Mouse (Mus musculus) intestine, embryonic 16.5 days (tissue): ENCODE data around the gene Rpia. TPM values are rescaled to one million over a fixed set of nuclear protein-coding genes. Genes with fewer than 3 reads are reported as not detected.

Experiments
- ATAC-seq: fragments of 200-750 bp; cut with Nextera tagmentation; 2 replicates; pipeline ENCODE4 v1.8.0; 2017; ENCODE audit warnings: moderate TSS enrichment, moderate library complexity
- H3K27ac ChIP-seq: fragments of 300-500 bp; sonication (generic); 2 replicates; pipeline ENCODE4 v1.5.1; 2014; ENCODE audit warnings: mild to moderate bottlenecking, low read length
- H3K27me3 ChIP-seq: fragments of 300-500 bp; sonication (generic); replicated peaks from 2 replicates; pipeline ENCODE4 v1.6.1; 2014; ENCODE audit warnings: low read length, control low read depth, mixed read lengths; ENCODE audit not compliant: control insufficient read depth, insufficient read depth
- H3K36me3 ChIP-seq: fragments of 300-500 bp; sonication (generic); 2 replicates; pipeline ENCODE4 v1.6.1; 2014; ENCODE audit warnings: low read length, control low read depth; ENCODE audit not compliant: control insufficient read depth, insufficient read depth
- H3K4me1 ChIP-seq: fragments of 300-500 bp; sonication (generic); 2 replicates; pipeline ENCODE4 v1.6.1; 2014; ENCODE audit warnings: low read length, control low read depth, mixed read lengths; ENCODE audit not compliant: control insufficient read depth, insufficient read depth
- H3K4me2 ChIP-seq: fragments of 300-500 bp; sonication (generic); 2 replicates; pipeline ENCODE4 v1.6.1; 2014; ENCODE audit warnings: low read depth, low read length, control low read depth
- H3K4me3 ChIP-seq: fragments of 300-500 bp; sonication (generic); 2 replicates; pipeline ENCODE4 v1.5.1; 2014; ENCODE audit warnings: mild to moderate bottlenecking, low read length
- H3K9ac ChIP-seq: fragments of 300-500 bp; sonication (generic); 2 replicates; pipeline ENCODE4 v1.6.1; 2014; ENCODE audit warnings: low read depth, low read length
- H3K9me3 ChIP-seq: fragments of 300-500 bp; sonication (generic); 2 replicates; pipeline ENCODE4 v1.6.1; 2016; ENCODE audit warnings: low read length, control low read depth; ENCODE audit not compliant: control insufficient read depth
- WGBS: fragments of 180-500 bp; shearing (Covaris S2); extraction: QIAGEN DNeasy Blood & Tissue Kit; methylation state at CpG from one replicate; pipeline ENCODE4 v1.1.7; 2014; 5-methylcytosine and 5-hydroxymethylcytosine counted together
- polyA plus RNA-seq: library from polyadenylated mRNA; unstranded; fragments of >200 nt; fragmentation: Nextera tagmentation; extraction: Ambion mirVana; gene quantifications from 2 replicates; pipeline ENCODE4 v1.2.1, GENCODE M21; 2015

The Rpia gene
- polyA plus RNA-seq, 1 experiment from 2014 or later: 4.1 TPM

- no peak overlapping the region for H3K27ac ChIP-seq
- H3K4me3 ChIP-seq: no peak overlapping the region
- H3K9me3 ChIP-seq: no peaks in the 10 kb centered on the region
- H3K4me2 ChIP-seq: no peak overlapping the region
- 85% methylated on average over 5 of the region's 5 CpGs for WGBS
- H3K9ac ChIP-seq: no peak overlapping the region
- H3K27me3 ChIP-seq: no peaks in the 10 kb centered on the region
- ATAC-seq: no peak
- peaks cover 4% of the 10 kb centered on the region for H3K36me3 ChIP-seq
- no peaks in the 10 kb centered on the region for H3K4me1 ChIP-seq
Observed at GRCm38 (mm10) chr6:70764551-70764950, 27.5 kb downstream of the Rpia start.

DNA sequence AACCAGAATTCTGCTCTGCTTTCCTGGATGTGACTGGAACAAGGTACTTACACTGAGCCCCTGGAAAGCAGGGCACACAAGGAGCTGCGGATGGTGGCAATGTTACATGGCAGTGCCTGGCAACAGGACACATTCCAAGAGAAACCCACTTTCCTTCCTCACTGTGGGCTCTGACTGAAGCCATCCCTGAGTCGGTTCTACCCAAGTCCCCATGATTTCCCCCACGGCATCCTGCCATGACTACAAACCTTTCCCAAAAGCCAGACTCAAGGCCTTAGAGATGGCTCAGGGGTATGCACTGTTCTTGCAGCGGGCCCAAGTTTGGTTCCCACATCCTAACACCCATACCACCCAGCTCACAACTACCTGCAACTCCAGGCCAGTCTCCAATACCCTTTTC is 28.2 kb downstream of the Rpia start:
- Histone ChIP-seq H3K9me3 (no peaks in the 10 kb centered on the region), H3K36me3 (peaks cover 4% of the 10 kb centered on the region), H3K9ac (no peak overlapping the region), H3K4me3 (no peak overlapping the region), H3K4me1 (no peaks in the 10 kb centered on the region), H3K4me2 (no peak overlapping the region), H3K27ac (no peak overlapping the region), H3K27me3 (no peaks in the 10 kb centered on the region)
- WGBS: 91% methylated on average over 4 of the region's 4 CpGs
- no peak for ATAC-seq

- no peak overlapping the region for H3K27ac ChIP-seq
- peaks cover 4% of the 10 kb centered on the region for H3K36me3 ChIP-seq
- H3K9me3 ChIP-seq: no peaks in the 10 kb centered on the region
- H3K4me3 ChIP-seq: no peak overlapping the region
- ATAC-seq: no peak
- H3K27me3 ChIP-seq: no peaks in the 10 kb centered on the region
- 78% methylated on average over 6 of the region's 6 CpGs for WGBS
- H3K4me2 ChIP-seq: no peak overlapping the region
- H3K9ac ChIP-seq: no peak overlapping the region
- no peaks in the 10 kb centered on the region for H3K4me1 ChIP-seq
Observed at GRCm38 (mm10) chr6:70762659-70763058, 29.4 kb downstream of the Rpia start.

DNA sequence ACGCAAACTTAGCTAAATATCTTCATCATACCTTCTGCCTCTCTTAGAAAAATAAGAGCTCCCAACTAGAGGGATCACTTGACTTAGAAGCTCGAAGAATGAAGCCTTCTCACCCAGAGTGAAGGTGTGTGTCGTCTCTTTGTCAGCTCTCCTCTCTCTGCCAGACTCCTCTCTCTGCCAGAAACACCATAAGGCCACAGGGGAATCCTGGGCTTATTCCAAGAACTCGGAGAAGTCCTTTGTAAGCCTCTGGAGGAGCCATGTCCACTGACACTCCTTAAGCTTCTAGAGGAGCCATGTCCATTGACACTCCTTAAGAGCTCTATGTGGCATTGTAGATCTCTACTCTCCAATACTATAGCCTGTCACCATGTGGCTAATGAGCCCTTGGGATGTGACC is 31.1 kb downstream of the Rpia start:
- 81% methylated on average over 4 of the region's 4 CpGs for WGBS
- Histone ChIP-seq H3K4me1 (no peaks in the 10 kb centered on the region), H3K9ac (no peak overlapping the region), H3K4me2 (no peak overlapping the region), H3K9me3 (no peaks in the 10 kb centered on the region), H3K27me3 (no peaks in the 10 kb centered on the region), H3K36me3 (peaks cover 4% of the 10 kb centered on the region; the same call in 1 of the 2 replicates), H3K4me3 (no peak overlapping the region), H3K27ac (no peak overlapping the region)
- ATAC-seq: no peak

DNA sequence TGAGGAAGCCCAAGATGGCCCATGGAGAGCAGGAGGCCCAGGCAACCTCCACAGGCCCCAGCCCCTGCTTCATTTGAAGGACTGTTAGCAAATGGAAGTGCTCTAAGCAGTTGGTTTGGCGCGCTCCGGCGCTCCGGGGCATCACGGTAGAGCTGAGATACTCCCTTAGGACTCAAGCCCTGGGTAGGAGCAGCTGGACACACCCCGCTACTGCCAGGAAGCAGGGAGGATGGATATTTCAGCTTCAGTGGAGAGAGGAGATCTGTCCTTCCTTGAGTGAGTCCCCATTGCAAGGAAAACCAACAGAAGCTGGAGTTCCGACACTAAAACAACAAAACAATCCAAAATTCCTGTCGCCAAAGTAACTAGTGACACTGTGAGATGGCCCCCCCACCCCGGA is 37.2 kb downstream of the Rpia start:
- Histone ChIP-seq H3K4me1 (no peaks in the 10 kb centered on the region), H3K9ac (no peak overlapping the region), H3K9me3 (no peaks in the 10 kb centered on the region), H3K27me3 (no peaks in the 10 kb centered on the region), H3K4me2 (no peak overlapping the region), H3K4me3 (no peak overlapping the region), H3K36me3 (no peaks in the 10 kb centered on the region), H3K27ac (no peak overlapping the region)
- ATAC-seq: no peak
- 94% methylated on average over 10 of the region's 10 CpGs for WGBS

- Histone ChIP-seq H3K27ac (no peak overlapping the region), H3K27me3 (no peaks in the 10 kb centered on the region), H3K4me2 (no peak overlapping the region), H3K4me1 (no peaks in the 10 kb centered on the region), H3K36me3 (no peaks in the 10 kb centered on the region), H3K9ac (no peak overlapping the region), H3K9me3 (no peaks in the 10 kb centered on the region), H3K4me3 (no peak overlapping the region)
- no peak for ATAC-seq
- 59% methylated on average over 8 of the region's 8 CpGs for WGBS
Observed at GRCm38 (mm10) chr6:70752351-70752750, 39.7 kb downstream of the Rpia start.

DNA sequence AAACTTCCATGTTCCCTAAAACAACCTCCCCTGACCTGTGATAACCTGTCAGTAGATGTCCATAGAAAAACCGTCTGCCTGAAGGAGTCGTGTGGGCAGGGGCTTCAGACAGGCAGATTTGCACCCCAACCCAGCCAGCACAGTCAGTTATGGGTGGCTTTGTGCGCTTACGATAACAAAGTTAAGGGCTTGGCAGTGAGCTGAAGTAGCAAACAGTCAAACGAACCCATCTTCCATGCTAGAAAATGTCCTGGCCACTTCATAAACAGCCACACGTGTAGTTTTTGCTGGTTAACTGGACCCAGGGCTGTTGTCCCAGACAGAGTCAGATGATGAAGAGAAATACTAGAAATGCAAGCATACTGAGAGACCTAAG is 40.1 kb downstream of the Rpia start:
- no peak for ATAC-seq
- Histone ChIP-seq H3K36me3 (no peaks in the 10 kb centered on the region), H3K9me3 (no peaks in the 10 kb centered on the region), H3K4me1 (no peaks in the 10 kb centered on the region), H3K27ac (no peak overlapping the region), H3K9ac (no peak overlapping the region), H3K4me3 (no peak overlapping the region), H3K4me2 (no peak overlapping the region), H3K27me3 (no peaks in the 10 kb centered on the region)
- 66% methylated on average over 6 of the region's 6 CpGs for WGBS

DNA sequence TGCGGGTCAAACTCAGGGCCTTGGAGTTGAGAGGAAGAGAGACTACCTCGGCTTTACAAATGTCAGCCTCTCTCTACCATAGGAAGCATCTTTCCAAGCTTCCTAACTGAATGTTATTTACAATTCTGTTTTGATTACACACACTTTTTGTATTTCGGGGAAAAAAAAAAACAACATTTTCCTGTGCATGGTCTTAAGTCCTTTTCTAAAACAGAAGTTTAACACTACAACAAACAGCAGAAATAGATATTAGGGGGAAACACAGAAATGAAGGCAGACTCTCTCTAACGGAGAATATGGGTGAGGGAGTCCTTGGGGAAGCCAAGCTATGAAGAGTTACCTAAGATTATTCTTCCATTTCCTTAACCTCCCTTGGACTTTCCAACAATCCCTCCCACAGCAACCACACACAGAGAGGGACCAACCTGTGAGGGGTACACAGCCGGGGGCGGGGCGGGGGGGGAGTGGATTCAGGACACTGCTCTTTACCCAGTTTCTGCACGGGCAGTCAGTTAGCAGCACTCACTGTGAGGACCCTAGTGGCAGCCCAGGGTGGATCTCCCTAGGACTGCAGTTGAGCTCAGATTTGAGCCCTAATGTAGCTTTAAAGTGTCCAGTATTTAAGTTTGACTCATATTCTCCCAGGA is 40.7 kb downstream of the Rpia start:
- Histone ChIP-seq H3K9me3 (no peaks in the 10 kb centered on the region), H3K4me1 (no peaks in the 10 kb centered on the region), H3K36me3 (no peaks in the 10 kb centered on the region), H3K27ac (no peak overlapping the region), H3K9ac (no peak overlapping the region), H3K27me3 (no peaks in the 10 kb centered on the region), H3K4me3 (no peak overlapping the region), H3K4me2 (no peak overlapping the region)
- 70% methylated on average over 8 of the region's 8 CpGs for WGBS
- ATAC-seq: no peak

DNA sequence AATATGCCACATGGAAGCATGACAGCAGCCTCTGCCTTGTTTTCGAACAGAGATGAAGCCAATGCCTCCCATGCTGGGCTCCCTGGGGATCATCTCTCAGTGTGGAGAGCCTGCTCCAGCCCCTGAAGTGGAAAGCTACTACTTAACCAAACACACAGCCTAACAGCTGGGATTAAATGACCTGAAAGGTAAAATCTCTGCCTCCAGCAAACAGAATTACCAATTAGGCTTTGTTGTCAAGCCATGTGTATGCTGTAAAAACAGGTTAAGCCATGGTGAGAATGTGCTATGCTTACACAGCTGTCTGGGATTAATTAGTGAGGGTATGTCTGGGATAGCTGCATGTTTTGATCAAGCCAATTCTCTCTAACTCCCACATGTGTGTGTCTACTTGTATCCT is 42.3 kb downstream of the Rpia start:
- 76% methylated on average over 1 of the region's 1 CpGs for WGBS
- Histone ChIP-seq H3K9me3 (no peaks in the 10 kb centered on the region), H3K27me3 (no peaks in the 10 kb centered on the region), H3K4me2 (no peak overlapping the region), H3K4me1 (no peaks in the 10 kb centered on the region), H3K36me3 (no peaks in the 10 kb centered on the region), H3K4me3 (no peak overlapping the region), H3K27ac (no peak overlapping the region), H3K9ac (no peak overlapping the region)
- ATAC-seq: no peak

DNA sequence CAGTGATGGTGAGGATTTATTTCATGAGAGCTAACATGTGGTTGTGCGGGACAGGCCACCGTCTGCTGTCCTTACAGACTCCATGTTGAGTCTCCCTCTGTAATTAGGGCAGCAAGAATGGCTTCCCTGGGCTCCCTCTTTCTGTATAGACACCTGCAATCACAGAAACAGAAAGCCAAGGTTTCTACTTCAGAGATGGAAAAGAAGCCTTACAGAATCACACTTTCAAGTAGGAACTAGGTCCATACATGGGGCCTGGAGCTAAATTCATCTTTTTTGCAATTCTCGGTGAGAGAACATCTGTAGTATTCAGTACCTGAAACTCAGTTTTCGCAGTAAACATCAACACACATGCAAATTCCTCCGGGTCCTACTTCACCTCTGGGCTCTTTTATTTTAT is 44.3 kb downstream of the Rpia start:
- WGBS: 87% methylated on average over 5 of the region's 5 CpGs
- no peak for ATAC-seq
- Histone ChIP-seq H3K36me3 (no peaks in the 10 kb centered on the region), H3K9me3 (no peaks in the 10 kb centered on the region), H3K4me1 (no peaks in the 10 kb centered on the region), H3K4me2 (no peak overlapping the region), H3K4me3 (no peak overlapping the region), H3K27ac (no peak overlapping the region), H3K9ac (no peak overlapping the region), H3K27me3 (no peaks in the 10 kb centered on the region)
